In the genomic region with DNA sequence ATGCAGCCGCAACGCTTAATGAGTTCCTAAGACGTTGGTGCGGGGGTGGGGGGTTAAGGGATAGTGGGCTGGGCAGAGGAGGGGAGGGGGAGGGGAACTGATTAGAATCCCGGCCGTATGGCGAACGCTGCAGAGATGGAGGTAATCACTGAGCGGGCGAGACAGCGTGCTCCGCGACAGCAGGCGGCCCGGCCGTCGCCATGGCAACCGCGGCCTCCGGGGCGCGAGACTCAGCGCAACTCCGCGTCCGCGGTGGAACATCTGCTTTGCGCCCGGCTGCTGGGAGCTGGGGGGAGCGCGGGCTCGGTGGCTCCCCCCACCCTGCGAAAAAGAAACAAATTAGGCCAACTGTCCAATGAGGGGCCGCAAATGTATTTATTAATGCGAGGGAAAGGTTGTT, we compare ENCODE assay signal across 8 mouse cellular contexts. TPM values are rescaled to one million over a fixed set of nuclear protein-coding genes. Genes with fewer than 3 reads are reported as not detected.
DNase-seq lines count a peak whose midpoint lies in the region; ATAC-seq and TF ChIP-seq lines count a peak whose summit lies in the region.

No protein-coding gene starts in this region.

- H3K4me3 ChIP-seq in G1E (ENCODE audit: low read depth, low read length), result peak overlapping the region; percentile 46; the same call in 1 of the 2 replicates
- peak overlapping the region; percentile 41 for H3K4me3 ChIP-seq in forebrain, embryonic 16.5 days (replicated peaks; ENCODE audit: low read length)
- H3K4me3 ChIP-seq in lung, postnatal 0 days (ENCODE audit: low read depth, low read length), result peak overlapping the region; percentile 23

- peaks cover 3% of the 10 kb centered on the region; the same call in 1 of the 2 replicates for H3K4me1 ChIP-seq in G1E (ENCODE audit: insufficient read depth, low read depth, low read length)
- peaks cover 62% of the 10 kb centered on the region for H3K4me1 ChIP-seq in forebrain, embryonic 16.5 days (replicated peaks; ENCODE audit: control insufficient read depth, insufficient read depth, low read length)
- H3K4me1 ChIP-seq in lung, postnatal 0 days (ENCODE audit: insufficient read depth, low read depth, low read length), result no peaks in the 10 kb centered on the region

- ATAC-seq in G1E (ENCODE audit: extremely low read depth, insufficient number of reproducible peaks, low FRiP score, poor library complexity, severe bottlenecking), result no peak
- ATAC-seq in forebrain, embryonic 16.5 days, result peak; percentile 91
- ATAC-seq in hematopoietic stem cell, adult 5-6 weeks (replicated peaks in 1 of 2; ENCODE audit: insufficient read depth in 1 of 2, low FRiP score in 2 of 2, low TSS enrichment in 1 of 2, low read depth in 1 of 2, poor library complexity in 2 of 2, severe bottlenecking in 2 of 2), result peak; percentile 7 to 50; a peak in 1 of 4 replicates
- ATAC-seq in lung, postnatal 0 days, result peak; percentile 67

- H3K9ac ChIP-seq in forebrain, embryonic 16.5 days (replicated peaks; ENCODE audit: low read depth, low read length), result peak overlapping the region; percentile 36; the same call in 1 of the 2 replicates
- no peak overlapping the region for H3K9ac ChIP-seq in lung, postnatal 0 days (replicated peaks; ENCODE audit: low read depth)

- no peaks in the 10 kb centered on the region for H3K9me3 ChIP-seq in G1E (replicated peaks)
- no peaks in the 10 kb centered on the region for H3K9me3 ChIP-seq in forebrain, embryonic 16.5 days (ENCODE audit: control insufficient read depth, low read length)
- no peaks in the 10 kb centered on the region for H3K9me3 ChIP-seq in lung, postnatal 0 days (ENCODE audit: low read length)

- peak overlapping the region; percentile 67 for H3K4me2 ChIP-seq in forebrain, embryonic 16.5 days (ENCODE audit: low read length)
- H3K4me2 ChIP-seq in lung, postnatal 0 days (replicated peaks; ENCODE audit: low read depth, low read length), result peak overlapping the region; percentile 54

- H3K27ac ChIP-seq in forebrain, embryonic 16.5 days (ENCODE audit: low read length), result peak overlapping the region; percentile 98
- no peak overlapping the region for H3K27ac ChIP-seq in lung, postnatal 0 days (ENCODE audit: low read length)

- H3K36me3 ChIP-seq in G1E (replicated peaks), result no peaks in the 10 kb centered on the region
- no peaks in the 10 kb centered on the region for H3K36me3 ChIP-seq in forebrain, embryonic 16.5 days (ENCODE audit: control insufficient read depth, insufficient read depth)
- H3K36me3 ChIP-seq in lung, postnatal 0 days (ENCODE audit: insufficient read depth, low read length), result no peaks in the 10 kb centered on the region

- no peak for TF ChIP-seq EP300 in lung, postnatal 0 days (IDR thresholded peaks at IDR 0.05)

- DNase-seq in G1E (ENCODE audit: low spot score), result peak; percentile 21
- DNase-seq in cerebellum, adult 11-12 months, result peak; percentile 60
- peak; percentile 74 to 78 for DNase-seq in layer of hippocampus, postnatal 25 days (ENCODE audit: extremely low spot score in 1 of 2, low spot score in 1 of 2)
- DNase-seq in lung, postnatal 0 days (ENCODE audit: low spot score), result peak; percentile 79
- DNase-seq in retina, embryonic 14.5 days (ENCODE audit: low spot score), result peak; percentile 97
- peak; percentile 62 to 77 for DNase-seq in thymus, postnatal 36 days

- under 1% methylated on average over 35 of the region's 35 CpGs for WGBS in forebrain, embryonic 16.5 days
- 0% methylated on average over 34 of the region's 35 CpGs for WGBS in lung, postnatal 0 days

- peaks cover 77% of the 10 kb centered on the region for H3K27me3 ChIP-seq in G1E (ENCODE audit: insufficient read depth, low read length)
- no peaks in the 10 kb centered on the region for H3K27me3 ChIP-seq in forebrain, embryonic 16.5 days (replicated peaks; ENCODE audit: control insufficient read depth, insufficient read depth, low read length)
- H3K27me3 ChIP-seq in lung, postnatal 0 days (replicated peaks; ENCODE audit: insufficient read depth, low read length), result peaks cover 8% of the 10 kb centered on the region; the same call in 1 of the 2 replicates

- TF ChIP-seq CTCF in G1E (IDR thresholded peaks at IDR 0.05; ENCODE audit: low read depth, low read length), result no peak
- no peak for TF ChIP-seq CTCF in lung, postnatal 0 days (IDR thresholded peaks at IDR 0.05)

RNA-seq across cellular contexts. Expression of a gene that starts 26.1 kb away (rescaled TPM):
- total RNA-seq in G1E (2014; fragmentation: Nextera tagmentation), result 9.0 and 16.3 TPM in 2 replicates
- 1.5 and 3.1 TPM in 2 replicates for total RNA-seq in G1E (2017)
- polyA plus RNA-seq in G1E (2012), result 0.48 and 0.52 TPM in 2 replicates
- polyA plus RNA-seq in forebrain, embryonic 16.5 days (2015; fragmentation: Nextera tagmentation; extraction: Ambion mirVana), result 10.4 and 16.6 TPM in 2 replicates
- total RNA-seq in hematopoietic stem cell, adult 5-6 weeks (2017), result 3.1 and 5.9 TPM in 2 replicates
- total RNA-seq in layer of hippocampus, postnatal 25 days (2021), result 1 to 10 TPM; 6.5 to 6.8 TPM
- 105 and 110 TPM in 2 replicates for polyA plus RNA-seq in lung, postnatal 0 days (2015; fragmentation: Nextera tagmentation; extraction: Ambion mirVana)

RNA-seq across cellular contexts. Expression of a gene that starts 40.6 kb away (rescaled TPM):
- 30.6 and 31.7 TPM in 2 replicates for total RNA-seq in G1E (2014; fragmentation: Nextera tagmentation)
- 51.3 and 59.3 TPM in 2 replicates for total RNA-seq in G1E (2017)
- 63.6 TPM in 2 replicates for polyA plus RNA-seq in G1E (2012)
- polyA plus RNA-seq in forebrain, embryonic 16.5 days (2015; fragmentation: Nextera tagmentation; extraction: Ambion mirVana), result 103 and 106 TPM in 2 replicates
- 48.3 and 59.6 TPM in 2 replicates for total RNA-seq in hematopoietic stem cell, adult 5-6 weeks (2017)
- total RNA-seq in layer of hippocampus, postnatal 25 days (2021), result 10 to 100 TPM; 35.8 to 37.2 TPM
- 46.4 and 48.0 TPM in 2 replicates for polyA plus RNA-seq in lung, postnatal 0 days (2015; fragmentation: Nextera tagmentation; extraction: Ambion mirVana)

RNA-seq across cellular contexts. Expression of a gene that starts 46.0 kb away (rescaled TPM):
- total RNA-seq in G1E (2014; fragmentation: Nextera tagmentation), result 56.3 and 70.5 TPM in 2 replicates
- 22.5 and 24.0 TPM in 2 replicates for total RNA-seq in G1E (2017)
- 29.1 and 35.9 TPM in 2 replicates for polyA plus RNA-seq in G1E (2012)
- 64.8 and 68.2 TPM in 2 replicates for polyA plus RNA-seq in forebrain, embryonic 16.5 days (2015; fragmentation: Nextera tagmentation; extraction: Ambion mirVana)
- total RNA-seq in hematopoietic stem cell, adult 5-6 weeks (2017), result 50.1 and 51.6 TPM in 2 replicates
- total RNA-seq in layer of hippocampus, postnatal 25 days (2021), result 100 to 1,000 TPM; 215 to 234 TPM
- polyA plus RNA-seq in lung, postnatal 0 days (2015; fragmentation: Nextera tagmentation; extraction: Ambion mirVana), result 51.8 and 54.5 TPM in 2 replicates

RNA-seq across cellular contexts. Expression of a gene that starts 52.2 kb away (rescaled TPM):
- not detected in 2 replicates for total RNA-seq in G1E (2014; fragmentation: Nextera tagmentation)
- 0.05 and 0.17 TPM in 2 replicates for total RNA-seq in G1E (2017)
- 0.11 and 0.17 TPM in 2 replicates for polyA plus RNA-seq in G1E (2012)
- 0.19 and 0.27 TPM in 2 replicates for polyA plus RNA-seq in forebrain, embryonic 16.5 days (2015; fragmentation: Nextera tagmentation; extraction: Ambion mirVana)
- total RNA-seq in hematopoietic stem cell, adult 5-6 weeks (2017), result 0.74 TPM in 1 of 2 replicates, not detected in the other
- not detected for total RNA-seq in layer of hippocampus, postnatal 25 days (2021)
- polyA plus RNA-seq in lung, postnatal 0 days (2015; fragmentation: Nextera tagmentation; extraction: Ambion mirVana), result 126 and 127 TPM in 2 replicates

Comparison
In these comparisons a context has a peak if more than half of its experiments do, and no peak if none do; other contexts are left out.
1. DNase-seq: peak in every context shown above with its lines; median percentile 97 in retina, embryonic 14.5 days; 79 in lung, postnatal 0 days; 76 in layer of hippocampus, postnatal 25 days; 70 in thymus, postnatal 36 days; 60 in cerebellum, adult 11-12 months; 21 in G1E.